Mouse (Mus musculus) testis, adult 2 months (tissue): ENCODE data around the gene Phgr1.

ENCODE experiments used
- CTCF ChIP-seq: fragments of 200-500 bp; IDR thresholded peaks from 2 replicates; pipeline ENCODE4 v1.5.1; 2012; ENCODE audit warnings: low read depth, mild to moderate bottlenecking, inconsistent platforms, low read length, moderate library complexity; ENCODE audit not compliant: control insufficient read depth, insufficient read depth, insufficient replicate concordance
- POLR2A ChIP-seq: fragments of 200-500 bp; IDR thresholded peaks from 2 replicates; pipeline ENCODE4 v1.6.1; 2012; ENCODE audit warnings: low read depth, mild to moderate bottlenecking, inconsistent platforms, low read length, moderate library complexity; ENCODE audit not compliant: control insufficient read depth

DNA sequence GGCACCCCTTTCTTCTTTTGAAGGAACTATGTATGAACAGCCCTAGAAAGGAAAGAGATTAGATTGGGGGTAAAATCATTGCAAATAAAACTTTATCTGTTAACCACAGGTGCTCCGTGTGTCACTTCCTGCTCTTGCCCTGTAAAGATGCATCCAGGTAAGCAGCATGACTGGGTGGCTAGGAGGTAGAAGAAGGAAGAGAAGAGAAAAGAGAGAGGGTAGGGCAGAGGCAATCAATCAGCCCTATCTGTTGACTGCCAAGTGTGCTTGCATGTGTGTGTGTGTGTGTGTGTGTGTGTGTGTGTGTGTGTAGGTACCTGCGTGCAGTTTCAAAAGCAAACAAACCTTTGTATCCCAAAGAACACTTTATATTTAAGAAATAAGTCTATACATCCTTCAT, 2.0 kb downstream of the Phgr1 start:
- TF ChIP-seq CTCF (no peak), POLR2A (no peak)
